8 mouse cellular contexts compared by ENCODE assay signal in the genomic region with DNA sequence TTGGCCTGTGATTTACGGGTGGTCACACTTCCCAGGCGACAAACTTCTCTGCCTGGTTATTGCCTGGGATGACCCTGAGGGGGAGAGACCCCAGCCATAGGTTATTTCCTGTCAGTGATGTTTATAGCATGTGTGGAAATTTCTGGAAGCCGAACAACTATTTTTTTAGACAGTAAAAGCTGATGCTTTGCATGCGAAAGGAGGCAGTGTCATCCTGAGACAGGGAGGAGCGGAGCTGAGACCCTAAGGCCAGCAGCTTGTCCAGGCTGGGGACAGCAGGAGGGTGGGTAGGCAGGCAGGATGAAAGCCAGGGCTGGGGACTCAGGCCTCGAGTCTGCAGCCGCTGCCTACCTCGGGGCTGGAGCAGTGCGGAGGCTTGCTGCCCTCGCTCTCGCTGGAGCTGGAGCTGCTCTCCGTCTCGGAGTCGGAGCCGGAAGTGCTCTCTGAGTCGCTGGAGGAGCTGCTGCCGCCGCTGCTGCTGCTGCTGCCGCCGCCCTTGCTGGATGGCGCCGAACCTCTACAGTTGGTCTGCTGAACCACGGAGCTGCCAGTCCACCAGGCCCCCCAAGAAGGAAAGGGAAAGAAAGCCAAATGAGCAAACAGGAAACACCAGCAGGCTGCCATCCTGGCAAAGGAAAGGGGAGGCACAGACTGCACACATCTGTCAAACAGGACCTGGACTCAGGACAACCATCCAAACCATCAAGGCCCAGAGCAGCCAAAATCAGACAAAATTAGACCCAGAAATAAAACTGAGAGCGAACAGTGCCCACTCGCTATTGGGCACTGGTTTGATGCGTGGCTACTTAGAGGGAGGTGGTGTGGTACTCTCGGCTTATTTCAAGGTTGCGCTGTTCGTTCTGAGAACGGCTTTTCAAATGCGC.
A peak's percentile ranks its signal among the peaks of the same experiment; 100 is the strongest.
DNase-seq lines count a peak whose midpoint lies in the region; ATAC-seq lines count a peak whose summit lies in the region.

No protein-coding gene starts in this region.

- peak; percentile 64 to 66 for DNase-seq in cerebellum, postnatal 14 days
- no peak for DNase-seq in cerebellum, adult 8-10 months
- peak; percentile 10 for DNase-seq in urinary bladder, postnatal 25 days (ENCODE audit: low spot score)
- DNase-seq in urinary bladder, adult 18-20 months (ENCODE audit: low spot score in 2 of 2) = no peak
- peak; percentile 31 for DNase-seq in testis, postnatal 14 days (ENCODE audit: low spot score)
- DNase-seq in right cerebral cortex, postnatal 36 days (ENCODE audit: low spot score in 2 of 2) = no peak
- DNase-seq in spleen, adult 18-20 months = no peak

- H3K4me2 ChIP-seq in limb, embryonic 13.5 days (replicated peaks) = peak overlapping the region; percentile 50

- peak overlapping the region; percentile 45 for H3K9ac ChIP-seq in limb, embryonic 13.5 days

- H3K27ac ChIP-seq in limb, embryonic 13.5 days = peak overlapping the region; percentile 69

- H3K36me3 ChIP-seq in limb, embryonic 13.5 days = peaks cover 11% of the 10 kb centered on the region

- ATAC-seq in limb, embryonic 13.5 days (ENCODE audit: low FRiP score, low read depth) = 0 out of 2 replicates have a peak, but pooled peaks have one; percentile 38

- no peaks in the 10 kb centered on the region for H3K9me3 ChIP-seq in limb, embryonic 13.5 days

- peaks cover 5% of the 10 kb centered on the region; the same call in 1 of the 2 replicates for H3K27me3 ChIP-seq in limb, embryonic 13.5 days

- peak overlapping the region; percentile 12 for H3K4me3 ChIP-seq in limb, embryonic 13.5 days

- peaks cover 46% of the 10 kb centered on the region for H3K4me1 ChIP-seq in limb, embryonic 13.5 days

- WGBS in limb, embryonic 13.5 days = 40% methylated on average over 31 of the region's 31 CpGs

Comparison
In these comparisons a context has a peak if more than half of its experiments do, and no peak if none do; other contexts are left out.
1. DNase-seq: peak in cerebellum, postnatal 14 days (2 of 2), urinary bladder, postnatal 25 days (single experiment) and testis, postnatal 14 days (single experiment); none in cerebellum, adult 8-10 months (single experiment), urinary bladder, adult 18-20 months (0 of 2), right cerebral cortex, postnatal 36 days (0 of 2) and spleen, adult 18-20 months (0 of 2).